15 mouse cellular contexts compared by ENCODE assay signal in the genomic region with DNA sequence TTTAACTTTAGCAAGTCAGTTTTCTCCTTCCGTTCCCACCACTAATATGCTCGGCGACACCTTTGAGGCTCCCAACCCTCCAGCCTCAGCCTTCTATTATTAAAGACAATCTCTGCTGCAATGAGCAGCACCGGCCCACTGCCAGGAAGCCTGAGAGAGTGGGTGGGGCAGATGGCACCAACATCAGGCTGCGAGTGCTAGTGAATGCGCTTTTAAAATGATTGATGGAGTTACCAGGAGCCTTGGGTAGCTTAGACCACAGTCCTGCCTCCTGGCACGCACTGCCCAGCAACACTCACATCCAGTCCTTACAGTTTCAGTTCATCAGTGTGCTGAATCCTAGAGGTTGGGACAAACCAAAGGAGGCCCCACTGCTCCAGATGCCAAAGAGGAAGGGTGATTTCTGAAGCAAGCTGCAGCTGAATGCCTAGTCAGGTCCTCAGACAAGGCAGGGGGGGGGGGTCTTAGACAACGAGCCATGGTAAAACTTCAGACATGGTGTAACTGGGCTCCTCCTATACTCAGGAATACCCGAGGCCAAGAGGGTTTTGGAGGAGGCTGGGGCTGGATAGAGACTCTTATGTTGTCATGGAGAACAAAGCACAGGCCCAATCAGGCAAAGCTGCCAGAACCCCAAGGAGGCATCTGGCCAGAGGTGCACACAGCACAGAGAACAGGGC. TPM values are rescaled to one million over a fixed set of nuclear protein-coding genes. Genes with fewer than 3 reads are reported as not detected.
DNase-seq lines count a peak whose midpoint lies in the region; TF ChIP-seq lines count a peak whose summit lies in the region.
"Had no signal": no experiment of that assay in that cellular context is flagged by ENCODE, and none has a peak within 500 bp of the region (broad histone marks: within the 10 kb centered on the region; RNA-seq: fewer than 3 reads in every experiment).

No protein-coding gene starts in this region.

- intact Hi-C loops in left cerebral cortex, adult 2 months (cut with DNase I) = no loop called here
- intact Hi-C loops in left cerebral cortex, postnatal 4 days (cut with DNase I) = no loop called here
- intact Hi-C loops in left cerebral cortex, postnatal 25 days (cut with DNase I) = no loop called here

- no peak for TF ChIP-seq CTCF in left cerebral cortex, adult 2 months (IDR thresholded peaks at IDR 0.05)

- H3K27ac ChIP-seq in left cerebral cortex, adult 2 months = no peak overlapping the region
- H3K27ac ChIP-seq: gastrocnemius, adult 2 months; heart, embryonic 13.5 days; kidney, postnatal 0 days; limb, embryonic 12.5 days; neural tube, embryonic 12.5 days had no signal

- peak; percentile 51 to 78 for DNase-seq in left cerebral cortex, adult 2 months (ENCODE audit: extremely low spot score in 1 of 2, low spot score in 2 of 2)
- DNase-seq in left cerebral cortex, postnatal 4 days = no peak
- DNase-seq in frontal cortex, postnatal 10 days (ENCODE audit: low spot score in 2 of 2) = peak; percentile 32 to 47
- peak; percentile 84 to 95 for DNase-seq in layer of hippocampus, adult 18-20 months (ENCODE audit: low spot score in 2 of 2)
- peak; percentile 76 to 89 for DNase-seq in left cerebral cortex, postnatal 25 days (ENCODE audit: low spot score in 2 of 2)
- DNase-seq in urinary bladder, postnatal 14 days (ENCODE audit: low spot score) = no peak
- DNase-seq in cerebellum, postnatal 36 days = no peak
- no peak for DNase-seq in gastrocnemius, adult 18-20 months (ENCODE audit: low spot score)
- DNase-seq: adrenal gland, postnatal 36 days; gastrocnemius, adult 2 months; lung, adult 18-20 months had no signal

- H3K4me3 ChIP-seq in left cerebral cortex, adult 2 months = no peak overlapping the region
- H3K4me3 ChIP-seq: gastrocnemius, adult 2 months; heart, embryonic 13.5 days; limb, embryonic 12.5 days; neural tube, embryonic 12.5 days had no signal

RNA-seq across cellular contexts. Expression of gene Pdia5, which starts 49.2 kb away (rescaled TPM):
- total RNA-seq in left cerebral cortex, adult 2 months (2021) = 1 to 10 TPM; 3.4 to 4.6 TPM
- total RNA-seq in left cerebral cortex, postnatal 4 days (2021) = 1 to 10 TPM; 6.6 to 7.4 TPM
- total RNA-seq in layer of hippocampus, adult 18-20 months (2021) = 1 to 10 TPM; 2.5 to 3.5 TPM
- 1 to 10 TPM; 3.9 to 5.1 TPM for total RNA-seq in left cerebral cortex, postnatal 25 days (2021)
- total RNA-seq in gastrocnemius, adult 18-20 months (2021) = 1 to 10 TPM; 1.9 to 2.0 TPM

Comparison
In these comparisons a context has a peak if more than half of its experiments do, and no peak if none do; other contexts are left out.
1. DNase-seq: peak in left cerebral cortex, adult 2 months (2 of 2), frontal cortex, postnatal 10 days (2 of 2), layer of hippocampus, adult 18-20 months (2 of 2) and left cerebral cortex, postnatal 25 days (2 of 2); none in left cerebral cortex, postnatal 4 days (single experiment), urinary bladder, postnatal 14 days (single experiment), cerebellum, postnatal 36 days (0 of 2) and gastrocnemius, adult 18-20 months (single experiment).